ENCODE assay signal across 13 mouse cellular contexts in genomic region chr10:81366477-81367206, GRCm38 (mm10). TPM values are rescaled to one million over a fixed set of nuclear protein-coding genes. Genes with fewer than 3 reads are reported as not detected.
DNase-seq lines count a peak whose midpoint lies in the region; ATAC-seq and TF ChIP-seq lines count a peak whose summit lies in the region.
"Had no signal": no experiment of that assay in that cellular context is flagged by ENCODE, and none has a peak within 500 bp of the region (broad histone marks: within the 10 kb centered on the region; RNA-seq: fewer than 3 reads in every experiment).

No protein-coding gene starts in this region.

- H3K27me3 ChIP-seq in liver, embryonic 15.5 days: no peaks in the 10 kb centered on the region

- no peaks in the 10 kb centered on the region for H3K4me1 ChIP-seq in embryonic fibroblast, embryonic 13.5 days (ENCODE audit: control insufficient read depth, insufficient read depth, low read length)
- peaks cover 69% of the 10 kb centered on the region for H3K4me1 ChIP-seq in liver, embryonic 15.5 days (replicated peaks)

- no peak overlapping the region for H3K9ac ChIP-seq in liver, embryonic 15.5 days
- H3K9ac ChIP-seq: embryonic facial prominence, embryonic 12.5 days had no signal

- peak overlapping the region; percentile 28; the same call in 1 of the 2 replicates for H3K27ac ChIP-seq in layer of hippocampus, adult 2 months
- H3K27ac ChIP-seq in embryonic fibroblast, embryonic 13.5 days (ENCODE audit: insufficient read depth, low read length): no peak overlapping the region
- H3K27ac ChIP-seq in liver, embryonic 15.5 days (replicated peaks): peak overlapping the region; percentile 96
- H3K27ac ChIP-seq: embryonic facial prominence, embryonic 12.5 days had no signal

- no peak for DNase-seq in layer of hippocampus, adult 2 months (ENCODE audit: low spot score in 2 of 2)
- no peak for DNase-seq in layer of hippocampus, adult 9-11 months
- DNase-seq in R1 (ENCODE audit: low read depth, low spot score): peak; percentile 47
- DNase-seq in right cerebral cortex, adult 18-20 months: no peak
- DNase-seq in embryo, embryonic 11 days: no peak
- no peak for DNase-seq in adrenal gland, adult 18-20 months (ENCODE audit: low spot score in 2 of 2)
- DNase-seq: adrenal gland, postnatal 10 days; cerebellum, adult 11-12 months; lung, postnatal 4 days; thymus, postnatal 4 days had no signal

- no peak overlapping the region for H3K4me3 ChIP-seq in layer of hippocampus, adult 2 months
- H3K4me3 ChIP-seq in embryonic fibroblast, embryonic 13.5 days (ENCODE audit: insufficient read depth, low read length): no peak overlapping the region
- no peak overlapping the region for H3K4me3 ChIP-seq in liver, embryonic 15.5 days (replicated peaks)
- H3K4me3 ChIP-seq: embryonic facial prominence, embryonic 12.5 days had no signal

- no peak for ATAC-seq in liver, embryonic 15.5 days (ENCODE audit: insufficient read depth)

- no peaks in the 10 kb centered on the region for H3K9me3 ChIP-seq in liver, embryonic 15.5 days (replicated peaks)
- H3K9me3 ChIP-seq: embryonic facial prominence, embryonic 12.5 days had no signal

- WGBS in liver, embryonic 15.5 days (ENCODE audit: insufficient replicate concordance): 61% methylated on average over 6 of the region's 6 CpGs

- peaks cover 89% of the 10 kb centered on the region for H3K36me3 ChIP-seq in liver, embryonic 15.5 days (replicated peaks)

- no peak for TF ChIP-seq CTCF in layer of hippocampus, adult 2 months (conservative IDR thresholded peaks at IDR 0.05)
- no peak for TF ChIP-seq CTCF in embryonic fibroblast, embryonic 13.5 days (IDR thresholded peaks at IDR 0.05; ENCODE audit: borderline replicate concordance, insufficient read depth, low read length)

- TF ChIP-seq POLR2A in embryonic fibroblast, embryonic 13.5 days (IDR thresholded peaks at IDR 0.05; ENCODE audit: low read depth, low read length): 0 out of 2 replicates have a peak, but pooled peaks have one; percentile 30

- no peak overlapping the region for H3K4me2 ChIP-seq in liver, embryonic 15.5 days
- H3K4me2 ChIP-seq: embryonic facial prominence, embryonic 12.5 days had no signal

RNA-seq across cellular contexts. Expression of gene 4930404N11Rik, which starts 1.0 kb away (rescaled TPM):
- 1 to 10 TPM; 1.6 to 2.4 TPM for total RNA-seq in layer of hippocampus, adult 2 months (2021)
- 0.61 TPM in 1 of 2 replicates, not detected in the other for polyA plus RNA-seq in embryonic fibroblast, embryonic 13.5 days (2011; ENCODE audit: insufficient read length, low read depth, missing spikeins)
- polyA plus RNA-seq in liver, embryonic 15.5 days (2015; fragmentation: Nextera tagmentation; extraction: Ambion mirVana): 2.3 and 2.9 TPM in 2 replicates
- 1 to 10 TPM; 1.3 to 4.5 TPM for total RNA-seq in adrenal gland, adult 18-20 months (2021)

RNA-seq across cellular contexts. Expression of gene Mfsd12, which starts 9.4 kb away (rescaled TPM):
- total RNA-seq in layer of hippocampus, adult 2 months (2021): 10 to 100 TPM; 42.8 to 45.9 TPM
- 5.7 and 6.2 TPM in 2 replicates for polyA plus RNA-seq in embryonic fibroblast, embryonic 13.5 days (2011; ENCODE audit: insufficient read length, low read depth, missing spikeins)
- polyA plus RNA-seq in liver, embryonic 15.5 days (2015; fragmentation: Nextera tagmentation; extraction: Ambion mirVana): 15.0 and 16.5 TPM in 2 replicates
- 10 to 100 TPM; 16.0 to 29.6 TPM for total RNA-seq in adrenal gland, adult 18-20 months (2021)

RNA-seq across cellular contexts. Expression of gene Fzr1, which starts 11.7 kb away (rescaled TPM):
- total RNA-seq in layer of hippocampus, adult 2 months (2021): 10 to 100 TPM; 70.1 to 72.0 TPM
- polyA plus RNA-seq in embryonic fibroblast, embryonic 13.5 days (2011; ENCODE audit: insufficient read length, low read depth, missing spikeins): 26.4 and 26.7 TPM in 2 replicates
- 127 and 147 TPM in 2 replicates for polyA plus RNA-seq in liver, embryonic 15.5 days (2015; fragmentation: Nextera tagmentation; extraction: Ambion mirVana)
- 10 to 100 TPM; 35.1 to 35.2 TPM for total RNA-seq in adrenal gland, adult 18-20 months (2021)

RNA-seq across cellular contexts. Expression of gene Hmg20b, which starts 16.4 kb away (rescaled TPM):
- 10 to 100 TPM; 27.5 to 30.8 TPM for total RNA-seq in layer of hippocampus, adult 2 months (2021)
- 75.2 and 81.8 TPM in 2 replicates for polyA plus RNA-seq in embryonic fibroblast, embryonic 13.5 days (2011; ENCODE audit: insufficient read length, low read depth, missing spikeins)
- 22.3 and 22.6 TPM in 2 replicates for polyA plus RNA-seq in liver, embryonic 15.5 days (2015; fragmentation: Nextera tagmentation; extraction: Ambion mirVana)
- 10 to 100 TPM; 86.5 to 92.7 TPM for total RNA-seq in adrenal gland, adult 18-20 months (2021)

RNA-seq across cellular contexts. Expression of gene Dohh, which starts 17.6 kb away (rescaled TPM):
- total RNA-seq in layer of hippocampus, adult 2 months (2021): 10 to 100 TPM; 75.9 to 79.7 TPM
- polyA plus RNA-seq in embryonic fibroblast, embryonic 13.5 days (2011; ENCODE audit: insufficient read length, low read depth, missing spikeins): 37.7 and 50.1 TPM in 2 replicates
- 50.9 and 56.2 TPM in 2 replicates for polyA plus RNA-seq in liver, embryonic 15.5 days (2015; fragmentation: Nextera tagmentation; extraction: Ambion mirVana)
- total RNA-seq in adrenal gland, adult 18-20 months (2021): 10 to 100 TPM; 49.1 to 50.5 TPM
